Mouse (Mus musculus) kidney, adult 8-10 months (tissue): ENCODE measurements around the gene Pbx1.
A peak's percentile ranks its signal among the peaks of the same experiment; 100 is the strongest.

Experiments
- DNase-seq, 2 experiments: peaks; one replicate each; pipeline ENCODE4 v3.0.0; 2022

Pbx1 gene

GRCm38 (mm10) chr1:168383832-168384593, 48.1 kb downstream of the Pbx1 start:
- peak; percentile 81 to 82 for DNase-seq

- DNase-seq: peak in 1 of 2 experiments; percentile 36
Measured at GRCm38 (mm10) chr1:168382823-168383157, 49.3 kb downstream of the Pbx1 start.

- DNase-seq: no peak
Measured at GRCm38 (mm10) chr1:168382106-168382822, 49.8 kb downstream of the Pbx1 start.

- peak; percentile 75 for DNase-seq
Measured at GRCm38 (mm10) chr1:168381451-168381850, 50.6 kb downstream of the Pbx1 start.

GRCm38 (mm10) chr1:168380241-168380770, 51.8 kb downstream of the Pbx1 start:
- peak in 1 of 2 experiments; percentile 50 for DNase-seq

- no peak for DNase-seq
Measured at GRCm38 (mm10) chr1:168377650-168378049, 54.4 kb downstream of the Pbx1 start.

GRCm38 (mm10) chr1:168376330-168376729, 55.7 kb downstream of the Pbx1 start:
- DNase-seq: peak in 1 of 2 experiments; percentile 59

- no peak for DNase-seq
Measured at GRCm38 (mm10) chr1:168374953-168375600, 57.0 kb downstream of the Pbx1 start.

- no peak for DNase-seq
Measured at GRCm38 (mm10) chr1:168372089-168372488, 60.0 kb downstream of the Pbx1 start.

GRCm38 (mm10) chr1:168370966-168371365, 61.1 kb downstream of the Pbx1 start:
- no peak for DNase-seq

GRCm38 (mm10) chr1:168366261-168366660, 65.8 kb downstream of the Pbx1 start:
- no peak for DNase-seq

GRCm38 (mm10) chr1:168364325-168364724, 67.7 kb downstream of the Pbx1 start:
- DNase-seq: no peak

- no peak for DNase-seq
Measured at GRCm38 (mm10) chr1:168363053-168363452, 69.0 kb downstream of the Pbx1 start.

- DNase-seq: no peak
Measured at GRCm38 (mm10) chr1:168362464-168362863, 69.6 kb downstream of the Pbx1 start.

GRCm38 (mm10) chr1:168357680-168358611, 74.1 kb downstream of the Pbx1 start:
- no peak for DNase-seq

GRCm38 (mm10) chr1:168356970-168357441, 75.1 kb downstream of the Pbx1 start:
- DNase-seq: peak; percentile 66 to 80

- no peak for DNase-seq
Measured at GRCm38 (mm10) chr1:168355985-168356556, 76.0 kb downstream of the Pbx1 start.

GRCm38 (mm10) chr1:168354934-168355333, 77.1 kb downstream of the Pbx1 start:
- DNase-seq: no peak

GRCm38 (mm10) chr1:168348036-168348784, 83.9 kb downstream of the Pbx1 start:
- DNase-seq: no peak

- DNase-seq: peak; percentile 80 to 85
Measured at GRCm38 (mm10) chr1:168344918-168345317, 87.2 kb downstream of the Pbx1 start.

GRCm38 (mm10) chr1:168344262-168344661, 87.8 kb downstream of the Pbx1 start:
- DNase-seq: no peak
